Mouse (Mus musculus) neural tube, embryonic 15.5 days (tissue): ENCODE measurements around the gene Scmh1. TPM values are rescaled to one million over a fixed set of nuclear protein-coding genes. Genes with fewer than 3 reads are reported as not detected.

Source experiments
- ATAC-seq: fragments of 200-750 bp; cut with Nextera tagmentation; 2 replicates; pipeline ENCODE4 v1.8.0; 2017; ENCODE audit warnings: mild to moderate bottlenecking, moderate TSS enrichment, moderate library complexity; ENCODE audit not compliant: low FRiP score
- H3K27ac ChIP-seq: fragments of 300-500 bp; sonication (generic); replicated peaks from 2 replicates; pipeline ENCODE4 v1.5.1; 2015; ENCODE audit warnings: mild to moderate bottlenecking, inconsistent platforms
- H3K27me3 ChIP-seq: fragments of 300-500 bp; sonication (generic); replicated peaks from 2 replicates; pipeline ENCODE4 v1.6.1; 2015; ENCODE audit warnings: inconsistent platforms
- H3K36me3 ChIP-seq: fragments of 300-500 bp; sonication (generic); 2 replicates; pipeline ENCODE4 v1.6.1; 2015; ENCODE audit warnings: inconsistent platforms
- H3K4me1 ChIP-seq: fragments of 300-500 bp; sonication (generic); 2 replicates; pipeline ENCODE4 v1.6.1; 2015; ENCODE audit warnings: inconsistent platforms
- H3K4me2 ChIP-seq: fragments of 300-500 bp; sonication (generic); 2 replicates; pipeline ENCODE4 v1.6.1; 2015; ENCODE audit warnings: inconsistent platforms, mild to moderate bottlenecking, moderate library complexity
- H3K4me3 ChIP-seq: fragments of 300-500 bp; sonication (generic); replicated peaks from 2 replicates; pipeline ENCODE4 v1.5.1; 2015; ENCODE audit warnings: mild to moderate bottlenecking, inconsistent platforms
- H3K9ac ChIP-seq: fragments of 300-500 bp; sonication (generic); replicated peaks from 2 replicates; pipeline ENCODE4 v1.6.1; 2015; ENCODE audit warnings: mild to moderate bottlenecking, inconsistent platforms
- H3K9me3 ChIP-seq: fragments of 300-500 bp; sonication (generic); replicated peaks from 2 replicates; pipeline ENCODE4 v1.6.1; 2016; ENCODE audit warnings: inconsistent platforms
- WGBS: fragments of 180-500 bp; shearing (Covaris S2); methylation state at CpG from one replicate; pipeline ENCODE4 v1.1.7; 2015; ENCODE audit warnings: mixed read lengths; 5-methylcytosine and 5-hydroxymethylcytosine counted together
- polyA plus RNA-seq: library from polyadenylated mRNA; unstranded; fragments of >200 nt; fragmentation: Nextera tagmentation; extraction: Ambion mirVana; gene quantifications from 2 replicates; pipeline ENCODE4 v1.2.1, GENCODE M21; 2015

Gene Scmh1
- polyA plus RNA-seq, 1 experiment from 2014 or later, result 80.4 TPM

GRCm38 (mm10) chr4:120516491-120516890 is 111.4 kb downstream of the Scmh1 start:
- H3K27ac ChIP-seq, result no peak overlapping the region
- H3K4me3 ChIP-seq, result no peak overlapping the region
- H3K27me3 ChIP-seq, result no peaks in the 10 kb centered on the region
- WGBS, result 94% methylated on average over 7 of the region's 7 CpGs
- H3K36me3 ChIP-seq, result peaks cover 54% of the 10 kb centered on the region
- no peak overlapping the region for H3K4me2 ChIP-seq
- no peaks in the 10 kb centered on the region for H3K9me3 ChIP-seq
- no peaks in the 10 kb centered on the region for H3K4me1 ChIP-seq
- H3K9ac ChIP-seq, result no peak overlapping the region
- no peak for ATAC-seq

- 92% methylated on average over 7 of the region's 7 CpGs for WGBS
- Histone ChIP-seq H3K9me3 (no peaks in the 10 kb centered on the region), H3K27me3 (no peaks in the 10 kb centered on the region), H3K4me2 (no peak overlapping the region), H3K4me1 (no peaks in the 10 kb centered on the region), H3K9ac (no peak overlapping the region), H3K4me3 (no peak overlapping the region), H3K36me3 (peaks cover 59% of the 10 kb centered on the region), H3K27ac (no peak overlapping the region)
- ATAC-seq, result no peak
Measured at GRCm38 (mm10) chr4:120516907-120517306, 111.8 kb downstream of the Scmh1 start.

GRCm38 (mm10) chr4:120517335-120517734 is 112.3 kb downstream of the Scmh1 start:
- Histone ChIP-seq H3K9me3 (no peaks in the 10 kb centered on the region), H3K36me3 (peaks cover 63% of the 10 kb centered on the region), H3K27me3 (no peaks in the 10 kb centered on the region), H3K4me1 (no peaks in the 10 kb centered on the region), H3K4me3 (no peak overlapping the region), H3K4me2 (no peak overlapping the region), H3K27ac (no peak overlapping the region), H3K9ac (no peak overlapping the region)
- no peak for ATAC-seq
- WGBS, result 88% methylated on average over 4 of the region's 4 CpGs

- peaks cover 81% of the 10 kb centered on the region for H3K36me3 ChIP-seq
- no peak for ATAC-seq
Measured at GRCm38 (mm10) chr4:120521761-120522160, 116.7 kb downstream of the Scmh1 start.

GRCm38 (mm10) chr4:120522351-120522750 is 117.3 kb downstream of the Scmh1 start:
- H3K27me3 ChIP-seq, result no peaks in the 10 kb centered on the region
- H3K4me1 ChIP-seq, result no peaks in the 10 kb centered on the region
- H3K4me2 ChIP-seq, result no peak overlapping the region
- 91% methylated on average over 4 of the region's 4 CpGs for WGBS
- ATAC-seq, result no peak
- H3K27ac ChIP-seq, result no peak overlapping the region
- H3K36me3 ChIP-seq, result peaks cover 77% of the 10 kb centered on the region
- no peak overlapping the region for H3K4me3 ChIP-seq
- H3K9ac ChIP-seq, result no peak overlapping the region
- H3K9me3 ChIP-seq, result no peaks in the 10 kb centered on the region

More at GRCm38 (mm10) chr4:120521761-120522160, 116.7 kb downstream of the Scmh1 start:
- Histone ChIP-seq H3K27me3 (no peaks in the 10 kb centered on the region), H3K4me1 (no peaks in the 10 kb centered on the region), H3K9ac (no peak overlapping the region), H3K27ac (no peak overlapping the region), H3K9me3 (no peaks in the 10 kb centered on the region), H3K4me2 (no peak overlapping the region), H3K4me3 (no peak overlapping the region)
- WGBS, result 80% methylated on average over 5 of the region's 5 CpGs

GRCm38 (mm10) chr4:120523092-120523491 is 118.0 kb downstream of the Scmh1 start:
- Histone ChIP-seq H3K9ac (no peak overlapping the region), H3K4me3 (no peak overlapping the region), H3K4me2 (no peak overlapping the region), H3K9me3 (no peaks in the 10 kb centered on the region), H3K27ac (no peak overlapping the region), H3K4me1 (no peaks in the 10 kb centered on the region), H3K36me3 (peaks cover 76% of the 10 kb centered on the region), H3K27me3 (no peaks in the 10 kb centered on the region)
- 94% methylated on average over 3 of the region's 3 CpGs for WGBS
- ATAC-seq, result no peak

GRCm38 (mm10) chr4:120528171-120528570 is 123.1 kb downstream of the Scmh1 start:
- Histone ChIP-seq H3K36me3 (peaks cover 83% of the 10 kb centered on the region), H3K9me3 (no peaks in the 10 kb centered on the region), H3K4me3 (no peak overlapping the region), H3K4me2 (no peak overlapping the region), H3K27ac (no peak overlapping the region), H3K27me3 (no peaks in the 10 kb centered on the region), H3K9ac (no peak overlapping the region), H3K4me1 (no peaks in the 10 kb centered on the region)
- WGBS, result 92% methylated on average over 9 of the region's 9 CpGs
- ATAC-seq, result no peak

- ATAC-seq, result no peak
- H3K36me3 ChIP-seq, result peaks cover 51% of the 10 kb centered on the region
- H3K4me1 ChIP-seq, result no peaks in the 10 kb centered on the region
- no peaks in the 10 kb centered on the region for H3K9me3 ChIP-seq
- H3K27ac ChIP-seq, result no peak within 1 kb of the TSS
- H3K27me3 ChIP-seq, result no peaks in the 10 kb centered on the region
- no peak within 1 kb of the TSS for H3K4me3 ChIP-seq
- H3K9ac ChIP-seq, result no peak within 1 kb of the TSS
- 91% methylated on average over 6 of the region's 6 CpGs for WGBS
- H3K4me2 ChIP-seq, result no peak within 1 kb of the TSS
Measured at GRCm38 (mm10) chr4:120531986-120532385, 126.9 kb downstream of the Scmh1 start, which contains the start of gene Slfnl1. Gene Slfnl1, plus strand, starts transcription at chr4:120532231.

GRCm38 (mm10) chr4:120538664-120539063 is 133.6 kb downstream of the Scmh1 start:
- 92% methylated on average over 10 of the region's 10 CpGs for WGBS
- no peak for ATAC-seq
- Histone ChIP-seq H3K4me3 (no peak overlapping the region), H3K36me3 (peaks cover 59% of the 10 kb centered on the region), H3K4me1 (no peaks in the 10 kb centered on the region), H3K9me3 (no peaks in the 10 kb centered on the region), H3K9ac (no peak overlapping the region), H3K27ac (no peak overlapping the region), H3K4me2 (no peak overlapping the region), H3K27me3 (no peaks in the 10 kb centered on the region)

GRCm38 (mm10) chr4:120544896-120545295 is 139.8 kb downstream of the Scmh1 start:
- Histone ChIP-seq H3K9me3 (no peaks in the 10 kb centered on the region), H3K4me3 (no peak overlapping the region), H3K4me2 (no peak overlapping the region), H3K9ac (no peak overlapping the region), H3K27ac (no peak overlapping the region), H3K4me1 (no peaks in the 10 kb centered on the region), H3K27me3 (no peaks in the 10 kb centered on the region), H3K36me3 (peaks cover 86% of the 10 kb centered on the region)
- ATAC-seq, result no peak
- WGBS, result 94% methylated on average over 1 of the region's 1 CpGs

GRCm38 (mm10) chr4:120556592-120556991 is 151.5 kb downstream of the Scmh1 start:
- Histone ChIP-seq H3K9ac (no peak overlapping the region), H3K4me1 (no peaks in the 10 kb centered on the region), H3K27ac (no peak overlapping the region), H3K4me3 (no peak overlapping the region), H3K36me3 (peaks cover 73% of the 10 kb centered on the region), H3K4me2 (no peak overlapping the region), H3K27me3 (no peaks in the 10 kb centered on the region), H3K9me3 (no peaks in the 10 kb centered on the region)
- 94% methylated on average over 6 of the region's 6 CpGs for WGBS
- ATAC-seq, result no peak

GRCm38 (mm10) chr4:120565726-120566125 is 160.6 kb downstream of the Scmh1 start:
- Histone ChIP-seq H3K36me3 (peaks cover 27% of the 10 kb centered on the region), H3K9ac (no peak overlapping the region), H3K27me3 (no peaks in the 10 kb centered on the region), H3K4me1 (peaks cover 20% of the 10 kb centered on the region), H3K27ac (no peak overlapping the region), H3K4me3 (no peak overlapping the region), H3K9me3 (no peaks in the 10 kb centered on the region), H3K4me2 (no peak overlapping the region)
- no peak for ATAC-seq
- WGBS, result 71% methylated on average over 2 of the region's 2 CpGs

GRCm38 (mm10) chr4:120568005-120568404 is 162.9 kb downstream of the Scmh1 start:
- H3K36me3 ChIP-seq, result peaks cover 16% of the 10 kb centered on the region
- no peaks in the 10 kb centered on the region for H3K9me3 ChIP-seq
- H3K27me3 ChIP-seq, result no peaks in the 10 kb centered on the region
- H3K9ac ChIP-seq, result no peak overlapping the region
- peaks cover 28% of the 10 kb centered on the region for H3K4me1 ChIP-seq
- no peak overlapping the region for H3K4me3 ChIP-seq
- H3K4me2 ChIP-seq, result peak overlapping the region; percentile 75
- no peak overlapping the region for H3K27ac ChIP-seq
- WGBS, result 45% methylated on average over 5 of the region's 5 CpGs
- ATAC-seq, result no peak
